In genomic region chr8:95435471-95435870, GRCm38 (mm10) we compare ENCODE assay signal across 8 mouse cellular contexts. TPM values are rescaled to one million over a fixed set of nuclear protein-coding genes. Genes with fewer than 3 reads are reported as not detected.
DNase-seq lines count a peak whose midpoint lies in the region; ATAC-seq and TF ChIP-seq lines count a peak whose summit lies in the region.

No protein-coding gene starts in this region.

- no peaks in the 10 kb centered on the region for H3K9me3 ChIP-seq in heart, embryonic 11.5 days (replicated peaks; ENCODE audit: control insufficient read depth, low read length)
- no peaks in the 10 kb centered on the region for H3K9me3 ChIP-seq in heart, embryonic 12.5 days (replicated peaks)
- H3K9me3 ChIP-seq in liver, embryonic 14.5 days (ENCODE audit: control insufficient read depth, low read length): no peaks in the 10 kb centered on the region

- peaks cover 28% of the 10 kb centered on the region for H3K4me1 ChIP-seq in heart, embryonic 11.5 days (ENCODE audit: control insufficient read depth, insufficient read depth, low read length)
- H3K4me1 ChIP-seq in heart, embryonic 12.5 days (replicated peaks): peaks cover 35% of the 10 kb centered on the region
- 0 out of 2 replicates have a peak, but pooled peaks cover 5% of the 10 kb centered on the region for H3K4me1 ChIP-seq in testis, adult 2 months (ENCODE audit: control insufficient read depth, insufficient read depth, low read length)
- peaks cover 17 to 28% of the 10 kb centered on the region in 2 experiments for H3K4me1 ChIP-seq in liver, embryonic 14.5 days (replicated peaks; ENCODE audit: control insufficient read depth in 2 of 2, insufficient read depth in 2 of 2, low read length in 1 of 2)

- WGBS in heart, embryonic 11.5 days (ENCODE audit: insufficient replicate concordance): 92% methylated on average over 9 of the region's 9 CpGs
- WGBS in heart, embryonic 12.5 days: 93% methylated on average over 9 of the region's 9 CpGs
- 86% methylated on average over 9 of the region's 9 CpGs for WGBS in liver, embryonic 14.5 days (ENCODE audit: insufficient replicate concordance)

- no peak for TF ChIP-seq POLR2A in testis, adult 2 months (IDR thresholded peaks at IDR 0.05; ENCODE audit: control insufficient read depth, low read depth, low read length)

- peak overlapping the region; percentile 80; the same call in 1 of the 2 replicates for H3K4me2 ChIP-seq in heart, embryonic 11.5 days
- no peak overlapping the region for H3K4me2 ChIP-seq in heart, embryonic 12.5 days
- H3K4me2 ChIP-seq in liver, embryonic 14.5 days (ENCODE audit: low read depth): peak overlapping the region; percentile 97

- H3K36me3 ChIP-seq in heart, embryonic 11.5 days (ENCODE audit: control insufficient read depth, insufficient read depth, low read length): no peaks in the 10 kb centered on the region
- H3K36me3 ChIP-seq in heart, embryonic 12.5 days: no peaks in the 10 kb centered on the region
- no peaks in the 10 kb centered on the region for H3K36me3 ChIP-seq in testis, adult 2 months (ENCODE audit: control insufficient read depth, insufficient read depth, low read length)
- no peaks in the 10 kb centered on the region for H3K36me3 ChIP-seq in liver, embryonic 14.5 days (replicated peaks; ENCODE audit: control insufficient read depth, insufficient read depth, low read depth)

- no peak overlapping the region for H3K9ac ChIP-seq in heart, embryonic 11.5 days (ENCODE audit: low read depth, low read length)
- H3K9ac ChIP-seq in heart, embryonic 12.5 days: no peak overlapping the region
- no peak overlapping the region for H3K9ac ChIP-seq in liver, embryonic 14.5 days (replicated peaks)

- no peak for DNase-seq in testis, postnatal 10 days (ENCODE audit: low spot score)
- no peak for DNase-seq in liver, embryonic 14.5 days (ENCODE audit: low read depth in 3 of 3, low spot score in 3 of 3)
- DNase-seq in frontal cortex, postnatal 10 days (ENCODE audit: low spot score in 2 of 2): no peak
- no peak for DNase-seq in urinary bladder, postnatal 14 days (ENCODE audit: low spot score)
- no peak for DNase-seq in embryo, embryonic 10.5 days (ENCODE audit: low spot score)

- H3K4me3 ChIP-seq in heart, embryonic 11.5 days (ENCODE audit: low read depth, low read length): no peak overlapping the region
- no peak overlapping the region for H3K4me3 ChIP-seq in heart, embryonic 12.5 days
- H3K4me3 ChIP-seq in testis, adult 2 months (ENCODE audit: control insufficient read depth, low read depth, low read length): peak overlapping the region; percentile 80
- peak overlapping the region in 1 of 2 experiments; percentile 89; a peak in 2 of 4 replicates for H3K4me3 ChIP-seq in liver, embryonic 14.5 days (ENCODE audit: insufficient read depth in 1 of 2, low read depth in 2 of 2, low read length in 2 of 2)

- 0 out of 2 replicates have a peak overlapping the region, but pooled peaks have one; percentile 46 for H3K27ac ChIP-seq in heart, embryonic 11.5 days (ENCODE audit: low read depth, low read length)
- H3K27ac ChIP-seq in heart, embryonic 12.5 days (ENCODE audit: poor library complexity, severe bottlenecking): no peak overlapping the region
- no peak overlapping the region for H3K27ac ChIP-seq in testis, adult 2 months (ENCODE audit: control insufficient read depth, insufficient read depth, low read depth, low read length)
- H3K27ac ChIP-seq in liver, embryonic 14.5 days: no peak overlapping the region

- no peak for TF ChIP-seq EP300 in liver, embryonic 14.5 days (IDR thresholded peaks at IDR 0.05; ENCODE audit: low read depth)

- no peak for ATAC-seq in heart, embryonic 11.5 days (replicated peaks; ENCODE audit: insufficient number of reproducible peaks, low FRiP score, low TSS enrichment)
- no peak for ATAC-seq in heart, embryonic 12.5 days (ENCODE audit: insufficient number of reproducible peaks, low FRiP score)
- no peak for ATAC-seq in liver, embryonic 14.5 days (ENCODE audit: insufficient read depth)

- H3K27me3 ChIP-seq in heart, embryonic 11.5 days (ENCODE audit: control insufficient read depth, insufficient read depth, low read length): no peaks in the 10 kb centered on the region
- no peaks in the 10 kb centered on the region for H3K27me3 ChIP-seq in heart, embryonic 12.5 days (replicated peaks)
- no peaks in the 10 kb centered on the region for H3K27me3 ChIP-seq in testis, adult 2 months (ENCODE audit: control insufficient read depth, insufficient read depth, low read length)
- H3K27me3 ChIP-seq in liver, embryonic 14.5 days (ENCODE audit: control insufficient read depth, insufficient read depth, low read length): no peaks in the 10 kb centered on the region

- TF ChIP-seq CTCF in testis, adult 2 months (IDR thresholded peaks at IDR 0.05; ENCODE audit: control insufficient read depth, insufficient read depth, insufficient replicate concordance, low read depth, low read length): no peak
- no peak for TF ChIP-seq CTCF in liver, embryonic 14.5 days (IDR thresholded peaks at IDR 0.05; ENCODE audit: low read depth)

RNA-seq across cellular contexts. Expression of gene Cfap20, which starts 0.8 kb away (rescaled TPM):
- polyA plus RNA-seq in heart, embryonic 11.5 days (2014; fragmentation: Nextera tagmentation; extraction: Ambion mirVana): 135 and 139 TPM in 2 replicates
- 151 and 153 TPM in 2 replicates for polyA plus RNA-seq in heart, embryonic 12.5 days (2016; fragmentation: Nextera tagmentation; extraction: Ambion mirVana)
- 103 and 106 TPM in 2 replicates for polyA plus RNA-seq in testis, adult 2 months (2012; rRNA removed)
- polyA plus RNA-seq in liver, embryonic 14.5 days (2012; rRNA removed): 22.0 and 30.1 TPM in 2 replicates
- 34.8 and 35.7 TPM in 2 replicates for polyA plus RNA-seq in liver, embryonic 14.5 days (2014; fragmentation: Nextera tagmentation; extraction: Ambion mirVana)

RNA-seq across cellular contexts. Expression of gene Csnk2a2, which starts 54.4 kb away (rescaled TPM):
- polyA plus RNA-seq in heart, embryonic 11.5 days (2014; fragmentation: Nextera tagmentation; extraction: Ambion mirVana): 12.1 and 16.0 TPM in 2 replicates
- 8.2 and 8.7 TPM in 2 replicates for polyA plus RNA-seq in heart, embryonic 12.5 days (2016; fragmentation: Nextera tagmentation; extraction: Ambion mirVana)
- polyA plus RNA-seq in testis, adult 2 months (2012; rRNA removed): 107 and 125 TPM in 2 replicates
- polyA plus RNA-seq in liver, embryonic 14.5 days (2012; rRNA removed): 9.7 and 12.8 TPM in 2 replicates
- 6.9 and 7.1 TPM in 2 replicates for polyA plus RNA-seq in liver, embryonic 14.5 days (2014; fragmentation: Nextera tagmentation; extraction: Ambion mirVana)
